Mouse (Mus musculus) liver (tissue): ENCODE measurements around the gene Olfr1189.
"Not testable (repeated sequence)": the region's sequence is repeated elsewhere in the genome, so short reads cannot be mapped to it uniquely, and the experiment has no call there.

Experiments
- DNase-seq: peaks from one replicate; pipeline ENCODE4 v3.0.0-alpha.2; 2020; ENCODE audit warnings: mixed read lengths

Gene Olfr1189

GRCm38 (mm10) chr2:88586154-88586553 is at the start of gene Olfr1189:
Gene Olfr1189, plus strand, starts transcription at chr2:88586454.
- no peak for DNase-seq

GRCm38 (mm10) chr2:88556635-88557034 is 29.6 kb upstream of the Olfr1189 start, which contains the start of gene Olfr1188:
Gene Olfr1188, plus strand, starts transcription at chr2:88556935.
- DNase-seq: no peak

GRCm38 (mm10) chr2:88572696-88573095 is 13.6 kb upstream of the Olfr1189 start:
- DNase-seq: not testable (repeated sequence)

- DNase-seq: not testable (repeated sequence)
Measured at GRCm38 (mm10) chr2:88640242-88640641, 54.0 kb downstream of the Olfr1189 start, which contains the start of gene Olfr1191-ps1. Gene Olfr1191-ps1, plus strand, starts transcription at chr2:88640542.
